Mouse (Mus musculus): ENCODE measurements at regions not wholly inside any gene's neighbourhood (a gene's known extent, or its start where the extent isn't known, plus 50 kb on each side); places are given as distances from the start of the nearest gene placed in this dataset.
A peak's percentile ranks its signal among the peaks of the same experiment; 100 is the strongest.

DNA sequence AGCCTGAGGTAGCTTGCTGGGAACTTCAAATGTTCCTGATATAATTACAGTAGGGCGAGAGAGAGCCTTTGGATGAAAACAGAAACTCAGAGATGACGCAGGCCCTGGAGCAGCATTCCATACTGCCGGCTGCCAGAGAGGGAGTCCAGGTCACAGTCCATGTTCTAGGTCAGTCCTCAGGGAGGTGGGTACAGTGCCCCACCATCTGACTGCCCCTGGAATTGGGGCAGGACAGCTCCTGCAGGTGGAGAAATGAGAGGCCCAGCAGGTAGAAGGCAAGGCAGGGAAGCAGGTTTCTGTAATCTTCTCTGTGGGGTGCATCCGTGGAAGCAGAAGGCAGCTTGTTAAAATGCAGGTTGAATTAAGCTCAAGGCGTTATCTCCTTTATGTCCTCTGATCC lies 94.5 kb upstream of the 4930596D02Rik start:
- DNase-seq, result peak; percentile 50

DNA sequence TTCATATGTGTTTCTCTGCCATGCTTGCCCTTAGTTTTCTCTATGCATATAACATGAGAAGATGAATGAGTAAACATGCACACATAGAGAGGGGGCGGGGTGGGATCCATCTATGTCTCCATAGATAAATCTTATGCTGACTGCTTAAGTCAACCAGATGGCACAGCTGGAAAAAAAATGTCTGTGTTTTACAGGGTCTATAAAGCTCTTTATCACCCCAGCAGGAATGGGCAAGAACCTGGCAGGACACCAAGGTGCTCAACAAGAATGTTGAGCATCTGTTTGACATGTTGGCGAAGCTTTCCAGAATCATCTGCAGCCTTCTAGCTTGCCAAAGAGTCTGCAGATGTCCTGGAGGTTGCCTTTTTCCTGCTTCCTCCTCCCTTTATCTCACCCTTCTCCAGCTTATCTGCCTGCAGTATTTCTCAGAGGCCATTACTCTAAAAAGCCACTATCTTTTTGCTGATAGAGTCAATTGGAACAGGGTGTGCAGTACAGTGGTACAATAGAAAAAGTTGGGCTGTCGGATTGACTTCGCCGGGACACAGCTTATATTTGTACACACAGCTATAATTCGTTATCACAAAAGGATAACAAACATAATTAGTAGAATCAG lies 73.0 kb upstream of the 4930596D02Rik start:
- no peak for DNase-seq

- no peak for DNase-seq
These were observed 62.5 kb upstream of the 4930596D02Rik start for GRCm38 (mm10) chr14:35874265-35874664.
